Mouse (Mus musculus) common myeloid progenitor, adult 5-6 weeks (primary cell): ENCODE results near the gene Shisa2. TPM values are rescaled to one million over a fixed set of nuclear protein-coding genes. Genes with fewer than 3 reads are reported as not detected.

Source experiments
- total RNA-seq: library from RNA; stranded (forward); fragments of 200-1000, 187-1606 nt; gene quantifications from 2 replicates; pipeline ENCODE4 v1.2.3, GENCODE M21; 2017

Shisa2 gene
- total RNA-seq, 1 experiment from 2014 or later: 0.87 TPM

Other genes starting within 250 kb of the Shisa2 start
- 0.69 and 2.9 TPM in 2 replicates for gene Phf11c, start 229.9 kb upstream of the Shisa2 start, total RNA-seq
- 32.4 and 49.0 TPM in 2 replicates for gene Setdb2, start 184.4 kb upstream of the Shisa2 start, total RNA-seq
- 27.5 and 30.2 TPM in 2 replicates for gene Cab39l, start 184.3 kb upstream of the Shisa2 start, total RNA-seq
- 18.4 and 25.2 TPM in 2 replicates for gene Cdadc1, start 27.3 kb upstream of the Shisa2 start, total RNA-seq